Mouse (Mus musculus): ENCODE data around the gene Zbtb5. TPM values are rescaled to one million over a fixed set of nuclear protein-coding genes. Genes with fewer than 3 reads are reported as not detected.
"Not testable (repeated sequence)": the region's sequence is repeated elsewhere in the genome, so short reads cannot be mapped to it uniquely, and the experiment has no call there.

Zbtb5 gene
- polyA plus RNA-seq, 1 experiment: not detected

GRCm38 (mm10) chr4:44993847-44994246, 18.4 kb downstream of the Zbtb5 start:
- 94% methylated on average over 9 of the region's 9 CpGs for WGBS

GRCm38 (mm10) chr4:44993179-44993578, 19.0 kb downstream of the Zbtb5 start:
- H3K4me3 ChIP-seq (ENCODE audit: insufficient read depth, low read depth, low read length); H3K27ac ChIP-seq (ENCODE audit: insufficient read depth, low read depth, low read length); H3K4me1 ChIP-seq (ENCODE audit: control insufficient read depth, insufficient read depth, low read length): not testable (repeated sequence)
- 89% methylated on average over 14 of the region's 14 CpGs for WGBS

More at GRCm38 (mm10) chr4:44993847-44994246, 18.4 kb downstream of the Zbtb5 start:
- Histone ChIP-seq H3K27ac (ENCODE audit: insufficient read depth, low read depth, low read length) (no peak overlapping the region), H3K4me3 (ENCODE audit: insufficient read depth, low read depth, low read length) (no peak overlapping the region), H3K4me1 (ENCODE audit: control insufficient read depth, insufficient read depth, low read length) (no peaks in the 10 kb centered on the region)
- TF ChIP-seq POLR2A (IDR thresholded peaks at IDR 0.05; ENCODE audit: insufficient read depth, low read depth, low read length) (no peak), CTCF (IDR thresholded peaks at IDR 0.05; ENCODE audit: insufficient read depth, low read depth, low read length) (no peak)

- WGBS: 91% methylated on average over 11 of the region's 11 CpGs
- H3K27ac ChIP-seq (ENCODE audit: insufficient read depth, low read depth, low read length); H3K4me1 ChIP-seq (ENCODE audit: control insufficient read depth, insufficient read depth, low read length); H3K4me3 ChIP-seq (ENCODE audit: insufficient read depth, low read depth, low read length): not testable (repeated sequence)
These were observed 19.9 kb downstream of the Zbtb5 start for GRCm38 (mm10) chr4:44992330-44992729.

- no peak for TF ChIP-seq CTCF (IDR thresholded peaks at IDR 0.05; ENCODE audit: insufficient read depth, low read depth, low read length)
- no peak for TF ChIP-seq POLR2A (IDR thresholded peaks at IDR 0.05; ENCODE audit: insufficient read depth, low read depth, low read length)
- WGBS: 83% methylated on average over 5 of the region's 5 CpGs
- Histone ChIP-seq H3K4me3 (ENCODE audit: insufficient read depth, low read depth, low read length) (no peak overlapping the region), H3K27ac (ENCODE audit: insufficient read depth, low read depth, low read length) (no peak overlapping the region), H3K4me1 (ENCODE audit: control insufficient read depth, insufficient read depth, low read length) (no peaks in the 10 kb centered on the region)
These were observed 21.7 kb downstream of the Zbtb5 start for GRCm38 (mm10) chr4:44990560-44990959.

GRCm38 (mm10) chr4:44983131-44983740, 29.0 kb downstream of the Zbtb5 start:
- Histone ChIP-seq H3K4me3 (ENCODE audit: insufficient read depth, low read depth, low read length) (no peak overlapping the region), H3K4me1 (ENCODE audit: control insufficient read depth, insufficient read depth, low read length) (peaks cover 9% of the 10 kb centered on the region; the same call in 1 of the 2 replicates), H3K27ac (ENCODE audit: insufficient read depth, low read depth, low read length) (no peak overlapping the region)
- 93% methylated on average over 10 of the region's 10 CpGs for WGBS
- TF ChIP-seq POLR2A (IDR thresholded peaks at IDR 0.05; ENCODE audit: insufficient read depth, low read depth, low read length): no peak
- no peak for TF ChIP-seq CTCF (IDR thresholded peaks at IDR 0.05; ENCODE audit: insufficient read depth, low read depth, low read length)

GRCm38 (mm10) chr4:44982440-44983130, 29.6 kb downstream of the Zbtb5 start:
- Histone ChIP-seq H3K4me3 (ENCODE audit: insufficient read depth, low read depth, low read length) (no peak overlapping the region), H3K27ac (ENCODE audit: insufficient read depth, low read depth, low read length) (no peak overlapping the region), H3K4me1 (ENCODE audit: control insufficient read depth, insufficient read depth, low read length) (peaks cover 9% of the 10 kb centered on the region; the same call in 1 of the 2 replicates)
- no peak for TF ChIP-seq CTCF (IDR thresholded peaks at IDR 0.05; ENCODE audit: insufficient read depth, low read depth, low read length)
- no peak for TF ChIP-seq POLR2A (IDR thresholded peaks at IDR 0.05; ENCODE audit: insufficient read depth, low read depth, low read length)
- 82% methylated on average over 11 of the region's 11 CpGs for WGBS

- no peak for TF ChIP-seq POLR2A (IDR thresholded peaks at IDR 0.05; ENCODE audit: insufficient read depth, low read depth, low read length)
- no peak for TF ChIP-seq CTCF (IDR thresholded peaks at IDR 0.05; ENCODE audit: insufficient read depth, low read depth, low read length)
- 47% methylated on average over 5 of the region's 5 CpGs for WGBS
- Histone ChIP-seq H3K4me3 (ENCODE audit: insufficient read depth, low read depth, low read length) (no peak overlapping the region), H3K27ac (ENCODE audit: insufficient read depth, low read depth, low read length) (no peak overlapping the region), H3K4me1 (ENCODE audit: control insufficient read depth, insufficient read depth, low read length) (peaks cover 9% of the 10 kb centered on the region; the same call in 1 of the 2 replicates)
These were observed 30.3 kb downstream of the Zbtb5 start for GRCm38 (mm10) chr4:44981974-44982287.

- Histone ChIP-seq H3K4me1 (ENCODE audit: control insufficient read depth, insufficient read depth, low read length) (peaks cover 9% of the 10 kb centered on the region; the same call in 1 of the 2 replicates), H3K27ac (ENCODE audit: insufficient read depth, low read depth, low read length) (no peak within 1 kb of the TSS; the same call in 1 of the 2 replicates), H3K4me3 (ENCODE audit: insufficient read depth, low read depth, low read length) (peak within 1 kb of the TSS; percentile 59)
- WGBS: 4% methylated on average over 40 of the region's 40 CpGs
- TF ChIP-seq CTCF (IDR thresholded peaks at IDR 0.05; ENCODE audit: insufficient read depth, low read depth, low read length) (no peak), POLR2A (IDR thresholded peaks at IDR 0.05; ENCODE audit: insufficient read depth, low read depth, low read length) (0 out of 2 replicates have a peak, but pooled peaks have one; percentile 24)
These were observed 30.8 kb downstream of the Zbtb5 start, which contains the start of gene Grhpr for GRCm38 (mm10) chr4:44981280-44981973. Gene Grhpr, plus strand, starts transcription at chr4:44981395.

- no peak for TF ChIP-seq POLR2A (IDR thresholded peaks at IDR 0.05; ENCODE audit: insufficient read depth, low read depth, low read length)
- no peak for TF ChIP-seq CTCF (IDR thresholded peaks at IDR 0.05; ENCODE audit: insufficient read depth, low read depth, low read length)
- 89% methylated on average over 7 of the region's 7 CpGs for WGBS
- H3K4me3 ChIP-seq (ENCODE audit: insufficient read depth, low read depth, low read length): no peak overlapping the region
These were observed 32.3 kb downstream of the Zbtb5 start for GRCm38 (mm10) chr4:44979794-44980338.

More at GRCm38 (mm10) chr4:44979794-44980338, 32.3 kb downstream of the Zbtb5 start:
- H3K27ac ChIP-seq (ENCODE audit: insufficient read depth, low read depth, low read length): no peak overlapping the region
- H3K4me1 ChIP-seq (ENCODE audit: control insufficient read depth, insufficient read depth, low read length): peaks cover 9% of the 10 kb centered on the region; the same call in 1 of the 2 replicates
